Mouse (Mus musculus) stomach, postnatal 0 days (tissue): Measurements from ENCODE around the gene Zic2.

Experiments used
- CTCF ChIP-seq: IDR thresholded peaks from 2 replicates; pipeline ENCODE4 v1.5.1; 2016; ENCODE audit warnings: antibody characterized with exemption, low read depth, mild to moderate bottlenecking, moderate library complexity
- EP300 ChIP-seq: optimal IDR thresholded peaks from 2 replicates; pipeline ENCODE3; 2016; ENCODE audit warnings: antibody characterized with exemption

- TF ChIP-seq EP300 (no peak), CTCF (no peak)
These were observed 16.8 kb downstream of the Zic2 start for GRCm38 (mm10) chr14:122492015-122492414.
